Mouse (Mus musculus) C2C12 (cell line): ENCODE measurements at regions not wholly inside any gene's neighbourhood (a gene's known extent, or its start where the extent isn't known, plus 50 kb on each side); places are given as distances from the start of the nearest gene placed in this dataset.

Experiments
- H3K27me3 ChIP-seq: one replicate; pipeline ENCODE4 v1.6.1; 2011; ENCODE audit not compliant: control insufficient read depth, insufficient read depth, insufficient read length
- H3K36me3 ChIP-seq: one replicate; pipeline ENCODE4 v1.6.1; 2011; ENCODE audit not compliant: control insufficient read depth, insufficient read depth
- H3K4me3 ChIP-seq: one replicate; pipeline ENCODE4 v1.5.1; 2011; ENCODE audit warnings: mild to moderate bottlenecking, control low read depth; ENCODE audit not compliant: poor library complexity, insufficient read depth, severe bottlenecking
- H3K79me2 ChIP-seq: one replicate; pipeline ENCODE4 v1.6.1; 2011; ENCODE audit not compliant: control insufficient read depth, insufficient read depth
- H3K79me3 ChIP-seq: one replicate; pipeline ENCODE4 v1.6.1; 2011; ENCODE audit warnings: low read depth, control low read depth
- H3ac ChIP-seq: one replicate; pipeline ENCODE3; 2011; ENCODE audit warnings: low read depth; ENCODE audit not compliant: control insufficient read depth, insufficient read length
- CEBPB ChIP-seq: IDR thresholded peaks from one replicate; pipeline ENCODE4 v1.6.1; 2011; ENCODE audit warnings: low read depth, mild to moderate bottlenecking, control low read depth, moderate library complexity
- CTCF ChIP-seq: IDR thresholded peaks from one replicate; pipeline ENCODE4 v1.5.1; 2011; ENCODE audit not compliant: control insufficient read depth, insufficient read depth, insufficient read length
- FOSL1 ChIP-seq: IDR thresholded peaks from one replicate; pipeline ENCODE4 v1.8.0; 2011; ENCODE audit warnings: mild to moderate bottlenecking, low read length; ENCODE audit not compliant: poor library complexity, insufficient read depth, severe bottlenecking
- MAX ChIP-seq: IDR thresholded peaks from one replicate; pipeline ENCODE4 v1.6.1; 2011; ENCODE audit warnings: mild to moderate bottlenecking, control low read depth
- MYOD1 ChIP-seq: IDR thresholded peaks from one replicate; pipeline ENCODE4 v1.6.1; 2011; ENCODE audit warnings: low read depth; ENCODE audit not compliant: control insufficient read depth, insufficient read length
- MYOG ChIP-seq: IDR thresholded peaks from one replicate; pipeline ENCODE4 v1.6.1; 2011; ENCODE audit not compliant: control insufficient read depth, insufficient read length; ENCODE audit errors: extremely low read depth
- USF1 ChIP-seq: IDR thresholded peaks from one replicate; pipeline ENCODE4 v1.6.1; 2011; ENCODE audit warnings: low read depth, mild to moderate bottlenecking, control low read depth, moderate library complexity

GRCm38 (mm10) chr1:137373509-137374420, 413.5 kb upstream of the Nr5a2 start:
- H3K79me2 ChIP-seq: no peaks in the 10 kb centered on the region
- H3K36me3 ChIP-seq: no peaks in the 10 kb centered on the region
- no peak overlapping the region for H3K4me3 ChIP-seq
- no peaks in the 10 kb centered on the region for H3K79me3 ChIP-seq
- no peak overlapping the region for H3ac ChIP-seq
- TF ChIP-seq MYOD1 (no peak), FOSL1 (no peak)
- H3K27me3 ChIP-seq: no peaks in the 10 kb centered on the region

- Histone ChIP-seq H3K79me3 (no peaks in the 10 kb centered on the region), H3K36me3 (no peaks in the 10 kb centered on the region), H3K4me3 (no peak overlapping the region), H3K27me3 (no peaks in the 10 kb centered on the region), H3ac (no peak overlapping the region), H3K79me2 (no peaks in the 10 kb centered on the region)
- TF ChIP-seq MAX (no peak), MYOD1 (no peak), MYOG (no peak), CEBPB (no peak), USF1 (no peak), CTCF (no peak), FOSL1 (no peak)
Observed at GRCm38 (mm10) chr1:137372236-137372635, 412.0 kb upstream of the Nr5a2 start.

DNA sequence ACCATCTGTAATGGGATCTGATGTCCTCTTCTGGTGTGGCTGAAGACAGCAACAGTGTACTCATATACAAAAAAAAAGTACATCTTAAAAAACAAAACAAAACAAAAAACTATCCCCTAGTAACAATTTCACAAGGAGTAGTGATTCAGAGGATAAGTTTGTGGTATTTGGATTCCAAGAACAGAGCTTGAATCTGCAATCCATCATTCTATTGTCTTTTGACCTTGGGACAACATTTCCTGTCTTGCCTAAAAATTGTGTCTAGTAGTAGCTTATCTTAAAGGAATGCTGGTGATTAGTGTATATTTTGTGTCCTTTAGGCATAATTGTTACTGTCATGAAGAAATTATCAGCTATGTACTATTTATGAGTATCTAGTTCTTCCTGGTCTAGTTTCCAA, 404.1 kb upstream of the Nr5a2 start:
- no peak overlapping the region for H3K4me3 ChIP-seq
- no peaks in the 10 kb centered on the region for H3K36me3 ChIP-seq
- H3K79me3 ChIP-seq: no peaks in the 10 kb centered on the region
- H3K27me3 ChIP-seq: no peaks in the 10 kb centered on the region
- H3ac ChIP-seq: no peak overlapping the region
- H3K79me2 ChIP-seq: no peaks in the 10 kb centered on the region
- no peak for TF ChIP-seq USF1
- TF ChIP-seq MYOD1: no peak
- TF ChIP-seq MYOG: no peak
- no peak for TF ChIP-seq CEBPB

GRCm38 (mm10) chr1:137363969-137364368, 403.7 kb upstream of the Nr5a2 start:
- Histone ChIP-seq H3ac (no peak overlapping the region), H3K79me2 (no peaks in the 10 kb centered on the region), H3K4me3 (no peak overlapping the region), H3K36me3 (no peaks in the 10 kb centered on the region), H3K79me3 (no peaks in the 10 kb centered on the region), H3K27me3 (no peaks in the 10 kb centered on the region)
- TF ChIP-seq MAX (no peak), CTCF (no peak), MYOG (no peak), USF1 (no peak)

DNA sequence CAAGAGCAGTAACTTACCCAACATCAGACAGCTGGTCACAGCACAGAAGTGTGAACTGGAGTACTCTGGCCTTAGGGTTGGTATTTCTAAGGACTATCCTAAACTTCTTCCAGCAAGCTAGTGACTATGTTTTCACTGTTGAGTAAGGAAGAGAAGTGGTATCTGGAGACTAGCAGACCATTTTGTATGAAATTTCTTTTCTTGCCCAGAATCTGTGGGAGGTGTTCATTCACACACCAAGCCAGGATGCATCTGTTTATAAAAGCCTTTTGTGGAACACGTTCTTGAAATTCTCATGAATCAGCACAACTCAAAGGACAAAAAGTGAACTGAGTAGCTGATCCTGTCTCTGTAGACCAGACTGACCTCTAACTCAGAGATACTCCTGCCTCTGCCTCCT, 403.3 kb upstream of the Nr5a2 start:
- Histone ChIP-seq H3ac (no peak overlapping the region), H3K79me3 (no peaks in the 10 kb centered on the region), H3K79me2 (no peaks in the 10 kb centered on the region), H3K27me3 (no peaks in the 10 kb centered on the region), H3K36me3 (no peaks in the 10 kb centered on the region), H3K4me3 (no peak overlapping the region)
- TF ChIP-seq USF1 (no peak), CEBPB (no peak), MAX (no peak), MYOD1 (no peak), FOSL1 (no peak), CTCF (no peak), MYOG (no peak)
